Mouse (Mus musculus) embryonic facial prominence, embryonic 10.5 days (tissue): Measurements from ENCODE around the gene Tmem116. TPM values are rescaled to one million over a fixed set of nuclear protein-coding genes. Genes with fewer than 3 reads are reported as not detected.

Experiments used
- DNase-seq: peaks from one replicate; pipeline ENCODE4 v3.0.0-alpha.2; 2017; ENCODE audit warnings: low spot score
- H3K27ac ChIP-seq: fragments of 300-500 bp; sonication (generic); replicated peaks from 2 replicates; pipeline ENCODE4 v1.5.1; 2016; ENCODE audit warnings: mild to moderate bottlenecking
- H3K27me3 ChIP-seq: fragments of 300-500 bp; sonication (generic); replicated peaks from 2 replicates; pipeline ENCODE4 v1.6.1; 2016; ENCODE audit warnings: low read depth, mild to moderate bottlenecking; ENCODE audit not compliant: poor library complexity, severe bottlenecking
- H3K36me3 ChIP-seq: fragments of 300-500 bp; sonication (generic); replicated peaks from 2 replicates; pipeline ENCODE4 v1.6.1; 2016; ENCODE audit warnings: mild to moderate bottlenecking, moderate library complexity
- H3K4me1 ChIP-seq: fragments of 300-500 bp; sonication (generic); 2 replicates; pipeline ENCODE4 v1.6.1; 2016
- H3K4me3 ChIP-seq: fragments of 300-500 bp; sonication (generic); 2 replicates; pipeline ENCODE4 v1.5.1; 2016; ENCODE audit warnings: mild to moderate bottlenecking, moderate library complexity
- H3K9me3 ChIP-seq: fragments of 300-500 bp; sonication (generic); 2 replicates; pipeline ENCODE4 v1.6.1; 2016; ENCODE audit warnings: mild to moderate bottlenecking
- WGBS: fragments of 180-500 bp; shearing (Covaris S2); methylation state at CpG from one replicate; pipeline ENCODE4 v1.1.7; 2016; 5-methylcytosine and 5-hydroxymethylcytosine counted together
- polyA plus RNA-seq: library from polyadenylated mRNA; unstranded; fragments of >200 nt; fragmentation: Nextera tagmentation; extraction: Ambion mirVana; gene quantifications from 2 replicates; pipeline ENCODE4 v1.2.1, GENCODE M21; 2016

The Tmem116 gene
- polyA plus RNA-seq, 1 experiment from 2014 or later = 0.91 TPM

DNA sequence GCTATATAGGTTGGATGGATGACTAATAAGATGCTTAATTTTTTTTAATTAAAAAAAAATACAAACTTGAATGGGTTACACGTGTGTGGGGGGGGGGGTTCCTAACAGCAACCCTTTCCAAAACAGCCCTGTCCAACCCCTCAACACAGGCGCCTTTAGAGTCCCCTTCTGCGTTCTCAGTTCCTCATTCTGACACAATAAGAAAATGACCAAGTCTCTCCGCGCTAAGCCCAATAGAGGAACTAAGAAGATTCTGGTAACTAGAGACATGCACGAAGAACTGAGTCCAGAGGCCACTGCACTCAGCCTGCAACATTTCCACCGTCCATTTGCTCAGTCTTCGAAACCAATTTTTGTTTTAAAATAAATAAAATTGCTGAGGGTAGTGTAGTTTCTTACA lies 490 bp upstream of the Tmem116 start:
- H3K36me3 ChIP-seq = peaks cover 40% of the 10 kb centered on the region
- H3K4me3 ChIP-seq = peak overlapping the region; percentile 82
- no peaks in the 10 kb centered on the region for H3K9me3 ChIP-seq
- 40% methylated on average over 8 of the region's 8 CpGs for WGBS
- H3K27ac ChIP-seq = peak overlapping the region; percentile 94
- H3K4me1 ChIP-seq = peaks cover 30% of the 10 kb centered on the region
- no peak for DNase-seq
- no peaks in the 10 kb centered on the region for H3K27me3 ChIP-seq

DNA sequence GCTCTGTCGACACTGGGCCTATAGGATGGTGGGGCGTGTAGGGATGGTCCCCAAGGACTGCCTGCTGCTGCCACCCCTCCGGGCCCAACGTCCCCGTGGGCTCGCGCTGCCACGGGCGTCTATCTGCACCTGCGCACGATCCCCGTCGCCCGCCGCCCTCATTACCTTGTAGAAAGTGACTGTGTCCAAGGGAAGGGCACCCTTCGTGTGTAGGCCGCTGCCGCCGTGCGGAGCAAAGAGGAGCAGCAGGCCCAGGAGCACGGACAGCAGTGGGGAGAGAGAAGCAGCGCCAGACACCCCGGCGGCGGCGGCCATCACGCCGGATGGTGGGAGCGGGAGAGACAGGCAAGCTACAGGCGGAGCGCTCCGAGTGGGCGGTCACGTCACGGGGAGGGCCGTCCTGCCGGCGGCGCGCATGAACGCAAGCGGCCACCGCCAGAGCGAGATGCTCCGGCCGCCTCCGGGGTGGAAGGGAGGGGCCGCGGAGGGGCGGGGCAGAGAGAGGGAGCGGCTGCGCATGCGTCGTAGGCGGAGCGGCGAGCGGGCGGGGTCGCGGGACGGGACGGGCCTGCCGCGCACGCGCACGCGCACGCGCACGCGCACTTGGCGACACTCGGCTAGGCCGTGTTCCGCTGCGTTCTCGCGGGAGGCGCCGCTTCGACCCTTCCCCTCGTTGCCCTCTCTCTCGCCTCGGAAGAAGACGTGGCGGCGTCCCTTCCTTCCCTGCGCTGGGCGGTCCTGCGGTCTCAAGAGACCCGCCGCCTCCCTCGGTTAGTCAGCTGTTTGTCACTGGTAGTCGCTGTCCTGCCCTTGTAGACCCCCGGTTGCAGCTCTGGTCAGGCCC lies 555 bp downstream of the Tmem116 start, which contains the start of gene Erp29:
Erp29 (minus strand) TSS at position 481 of the 844 bp plus-strand sequence.
- H3K27me3 ChIP-seq = no peaks in the 10 kb centered on the region
- H3K36me3 ChIP-seq = peaks cover 29% of the 10 kb centered on the region
- H3K4me3 ChIP-seq = peak within 1 kb of the TSS; percentile 82
- under 1% methylated on average over 97 of the region's 97 CpGs for WGBS
- H3K4me1 ChIP-seq = peaks cover 30% of the 10 kb centered on the region
- no peaks in the 10 kb centered on the region for H3K9me3 ChIP-seq
- peak within 1 kb of the TSS; percentile 94 for H3K27ac ChIP-seq
- peak; percentile 99 for DNase-seq

- DNase-seq = no peak
- Histone ChIP-seq H3K4me3 (peak overlapping the region; percentile 82), H3K36me3 (peaks cover 23% of the 10 kb centered on the region), H3K27me3 (no peaks in the 10 kb centered on the region), H3K4me1 (peaks cover 30% of the 10 kb centered on the region), H3K27ac (peak overlapping the region; percentile 94), H3K9me3 (no peaks in the 10 kb centered on the region)
- WGBS = 10% methylated on average over 9 of the region's 9 CpGs
Measured at GRCm38 (mm10) chr5:121452906-121453305, 1.2 kb downstream of the Tmem116 start.

DNA sequence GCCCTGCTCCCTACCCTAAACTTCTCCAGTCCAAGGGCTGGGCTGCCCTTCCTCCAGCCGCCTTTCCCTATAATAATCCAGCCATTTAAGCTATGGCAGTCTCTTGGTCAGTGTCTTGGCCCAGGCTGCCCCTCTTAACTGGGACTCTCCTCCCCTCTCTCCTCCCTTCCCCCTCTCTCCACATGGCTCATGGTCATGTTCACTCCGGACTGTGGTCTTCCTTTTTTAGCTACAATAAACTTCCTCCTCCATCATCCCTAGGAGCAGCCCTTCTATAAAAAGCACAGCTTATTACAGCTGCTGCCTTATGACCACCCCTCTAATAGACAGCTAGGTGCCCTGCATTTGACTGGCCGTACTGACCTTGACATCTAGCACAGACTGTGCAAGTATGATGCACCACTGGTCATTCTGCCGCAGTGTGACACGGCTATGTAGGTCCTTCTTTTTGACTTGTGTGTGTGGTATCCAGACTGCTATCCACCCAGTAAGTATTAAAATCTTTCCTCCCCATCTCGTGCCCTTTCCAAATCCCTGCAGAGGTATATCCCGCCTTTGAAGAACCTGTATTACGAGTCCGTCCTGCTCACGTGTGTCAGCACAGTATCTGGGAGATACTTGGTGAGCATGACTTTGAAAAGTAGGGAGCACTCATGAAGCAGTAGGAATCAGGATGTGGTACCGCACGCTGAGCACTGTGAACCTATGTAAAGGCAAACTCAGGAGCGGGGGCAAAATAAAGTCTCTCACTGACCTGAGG lies 2.2 kb downstream of the Tmem116 start:
- Histone ChIP-seq H3K9me3 (no peaks in the 10 kb centered on the region), H3K27ac (no peak overlapping the region), H3K36me3 (peaks cover 13% of the 10 kb centered on the region), H3K4me3 (peak overlapping the region; percentile 82), H3K4me1 (peaks cover 30% of the 10 kb centered on the region), H3K27me3 (no peaks in the 10 kb centered on the region)
- DNase-seq = no peak
- 88% methylated on average over 13 of the region's 13 CpGs for WGBS

GRCm38 (mm10) chr5:121454503-121454782 lies 2.8 kb downstream of the Tmem116 start:
- peaks cover 7% of the 10 kb centered on the region for H3K36me3 ChIP-seq
- no peaks in the 10 kb centered on the region for H3K27me3 ChIP-seq
- peaks cover 30% of the 10 kb centered on the region for H3K4me1 ChIP-seq
- no peaks in the 10 kb centered on the region for H3K9me3 ChIP-seq
- H3K27ac ChIP-seq = no peak overlapping the region
- WGBS = 92% methylated on average over 3 of the region's 3 CpGs
- DNase-seq = no peak
- no peak overlapping the region for H3K4me3 ChIP-seq

DNA sequence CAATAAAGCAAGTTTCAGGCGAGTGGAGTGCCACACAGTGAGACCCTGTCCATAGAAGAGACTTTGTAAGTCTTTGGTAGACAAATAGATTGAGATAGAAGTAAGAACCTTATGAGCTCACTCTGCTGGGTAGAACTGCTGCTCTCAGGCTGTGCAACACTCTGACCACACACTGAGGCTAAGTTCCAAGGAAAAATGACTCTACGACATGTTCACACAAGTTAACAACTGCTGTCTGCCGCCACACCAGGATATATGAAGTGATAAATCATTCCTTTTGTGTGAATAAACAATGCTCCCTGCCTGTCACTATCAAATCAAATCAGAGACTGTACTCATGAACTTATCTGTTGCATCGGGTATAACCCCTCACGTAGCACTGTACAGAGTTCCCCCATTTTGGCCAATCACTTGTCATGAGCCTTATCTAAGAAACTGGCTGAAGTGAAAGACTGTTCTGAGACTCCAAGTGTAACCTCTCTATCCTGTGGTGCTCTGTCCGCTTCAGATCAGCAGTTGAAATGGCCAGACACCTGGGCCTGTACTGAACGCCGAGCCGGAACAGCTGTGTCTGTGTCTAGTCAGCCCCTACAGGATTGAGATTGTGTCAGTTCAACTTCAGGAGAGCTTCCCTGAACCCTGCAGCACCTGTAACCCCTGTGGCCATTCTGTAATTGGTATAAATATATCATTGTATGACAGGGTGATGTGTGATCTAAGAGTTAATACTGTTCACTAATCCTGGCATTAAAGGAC lies 4.0 kb downstream of the Tmem116 start:
- 84% methylated on average over 9 of the region's 9 CpGs for WGBS
- DNase-seq = no peak
- Histone ChIP-seq H3K36me3 (no peaks in the 10 kb centered on the region; the same call in 1 of the 2 replicates), H3K27ac (no peak overlapping the region), H3K4me1 (peaks cover 27% of the 10 kb centered on the region), H3K9me3 (no peaks in the 10 kb centered on the region), H3K27me3 (no peaks in the 10 kb centered on the region), H3K4me3 (no peak overlapping the region)

DNA sequence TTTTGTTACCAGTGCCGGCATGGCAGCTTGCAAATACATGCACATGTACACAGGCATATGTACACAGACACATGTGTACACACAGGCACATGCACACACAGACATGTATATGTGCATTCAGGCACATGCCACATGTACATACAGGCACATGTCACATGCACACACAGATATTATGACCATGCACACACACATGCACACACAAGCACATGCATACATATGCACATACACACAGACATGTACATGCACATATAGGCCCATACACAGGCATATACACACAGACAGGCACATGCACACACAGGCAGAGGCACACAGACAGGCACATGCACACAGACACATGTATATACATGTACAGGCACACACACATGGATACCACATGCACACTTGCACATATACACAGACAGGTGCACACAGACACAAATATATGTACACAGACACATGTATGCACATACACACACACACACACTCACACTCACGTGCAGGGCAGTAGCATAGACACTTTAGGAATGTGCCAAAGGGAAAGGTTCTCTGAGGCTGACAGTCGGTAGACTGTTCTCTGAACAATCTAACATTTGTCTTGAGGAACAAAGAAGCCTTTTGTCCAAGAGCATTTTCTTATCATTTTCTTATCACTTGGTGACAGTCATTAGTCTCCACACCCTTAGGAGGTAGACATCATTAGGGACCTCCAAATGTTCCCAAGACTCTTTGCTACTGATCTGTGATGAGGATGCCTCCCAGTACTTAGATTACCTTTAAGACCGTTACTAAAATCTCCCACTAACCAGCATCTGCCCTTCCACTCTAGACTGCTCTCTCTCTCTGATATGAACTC lies 9.9 kb downstream of the Tmem116 start:
- H3K4me1 ChIP-seq = peaks cover 8% of the 10 kb centered on the region
- H3K27ac ChIP-seq = no peak overlapping the region
- WGBS = 48% methylated on average over 4 of the region's 4 CpGs
- no peak overlapping the region for H3K4me3 ChIP-seq
- H3K36me3 ChIP-seq = no peaks in the 10 kb centered on the region
- no peak for DNase-seq
- no peaks in the 10 kb centered on the region for H3K27me3 ChIP-seq
- no peaks in the 10 kb centered on the region for H3K9me3 ChIP-seq

GRCm38 (mm10) chr5:121462171-121462502 lies 10.4 kb downstream of the Tmem116 start:
- DNase-seq = no peak
- WGBS = 45% methylated on average over 1 of the region's 1 CpGs
- Histone ChIP-seq H3K27me3 (no peaks in the 10 kb centered on the region), H3K27ac (no peak overlapping the region), H3K9me3 (no peaks in the 10 kb centered on the region), H3K36me3 (no peaks in the 10 kb centered on the region), H3K4me3 (no peak overlapping the region), H3K4me1 (peaks cover 8% of the 10 kb centered on the region)

DNA sequence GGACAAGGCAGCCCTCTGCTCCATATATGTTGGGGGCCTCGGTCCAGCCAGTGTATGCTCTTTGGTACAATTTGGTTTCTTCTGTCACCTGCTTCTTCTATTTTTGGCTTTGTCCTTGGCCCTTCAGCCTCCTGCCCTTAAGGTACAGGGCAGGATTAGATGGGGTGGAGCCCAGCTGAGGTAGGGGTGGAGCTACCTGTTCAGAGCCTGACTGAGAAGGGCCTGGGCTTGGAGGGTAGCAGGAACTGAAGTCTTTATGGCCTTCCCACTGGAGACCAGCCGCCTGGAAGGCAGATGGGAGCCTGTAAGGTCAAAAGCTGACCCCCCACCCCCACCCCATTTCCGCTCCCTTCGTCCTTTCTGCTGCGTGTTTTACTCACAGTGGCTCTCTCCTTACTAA lies 11.3 kb downstream of the Tmem116 start:
- 45% methylated on average over 5 of the region's 5 CpGs for WGBS
- Histone ChIP-seq H3K27me3 (no peaks in the 10 kb centered on the region), H3K9me3 (no peaks in the 10 kb centered on the region), H3K4me3 (no peak overlapping the region), H3K4me1 (peaks cover 8% of the 10 kb centered on the region), H3K36me3 (no peaks in the 10 kb centered on the region), H3K27ac (no peak overlapping the region)
- no peak for DNase-seq

- H3K36me3 ChIP-seq = no peaks in the 10 kb centered on the region
- 76% methylated on average over 5 of the region's 5 CpGs for WGBS
- no peak overlapping the region for H3K27ac ChIP-seq
- no peak overlapping the region for H3K4me3 ChIP-seq
- no peaks in the 10 kb centered on the region for H3K27me3 ChIP-seq
- peaks cover 8% of the 10 kb centered on the region for H3K4me1 ChIP-seq
- no peak for DNase-seq
- no peaks in the 10 kb centered on the region for H3K9me3 ChIP-seq
Measured at GRCm38 (mm10) chr5:121463601-121464250, 12.0 kb downstream of the Tmem116 start.

- no peaks in the 10 kb centered on the region for H3K27me3 ChIP-seq
- no peak for DNase-seq
- no peaks in the 10 kb centered on the region for H3K9me3 ChIP-seq
- no peaks in the 10 kb centered on the region for H3K36me3 ChIP-seq
- no peaks in the 10 kb centered on the region for H3K4me1 ChIP-seq
- H3K4me3 ChIP-seq = no peak overlapping the region
- WGBS = 50% methylated on average over 3 of the region's 3 CpGs
- no peak overlapping the region for H3K27ac ChIP-seq
Measured at GRCm38 (mm10) chr5:121469566-121469965, 17.9 kb downstream of the Tmem116 start.
